Mouse (Mus musculus): ENCODE results near the gene Armh2.

DNA sequence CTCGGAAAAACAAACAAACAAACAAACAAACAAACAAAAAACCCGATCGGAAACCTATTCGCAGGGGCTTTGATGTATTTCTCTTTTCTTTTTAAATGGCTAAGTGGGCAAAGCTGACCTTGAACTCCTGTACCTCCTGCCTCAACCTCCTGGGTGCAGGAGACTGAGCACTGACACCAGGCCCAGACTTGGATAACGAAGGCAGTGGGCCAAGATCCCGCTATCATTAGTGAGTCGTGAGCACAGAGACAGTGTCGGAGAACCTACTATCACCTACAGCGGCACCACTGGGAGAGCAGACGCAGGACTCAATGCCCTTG lies 20.0 kb downstream of the Armh2 start:
- TF ChIP-seq CTCF (IDR thresholded peaks at IDR 0.05; ENCODE audit: extremely low read depth, insufficient read depth, low read length) (no peak), POLR2A (IDR thresholded peaks at IDR 0.05; ENCODE audit: extremely low read depth, insufficient read depth, low read length) (no peak)

Data from cortical plate, adult 2 months (tissue).